Mouse (Mus musculus): ENCODE data around the gene Spon1.

The Spon1 gene

DNA sequence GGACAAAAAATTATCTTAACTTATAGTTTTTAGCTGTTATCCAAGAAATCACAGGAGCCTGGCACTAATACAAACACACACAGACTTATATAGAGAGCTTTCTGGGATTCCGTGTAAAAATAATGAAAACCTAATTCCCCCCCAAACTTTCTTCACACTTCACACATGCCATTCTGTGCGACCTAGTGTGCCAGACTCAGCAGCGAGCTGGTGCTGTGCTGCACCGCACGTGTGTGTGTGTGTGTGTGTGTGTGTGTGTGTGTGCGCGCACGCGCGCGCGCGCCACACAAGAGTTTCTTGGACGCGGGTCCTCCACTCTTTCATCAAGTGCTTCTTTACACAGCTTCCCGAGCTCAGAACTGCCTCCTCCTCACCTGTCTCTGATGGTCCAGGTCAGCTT lies 292.4 kb downstream of the Spon1 start:
- no peak for DNase-seq (ENCODE audit: low read depth, low spot score)

DNA sequence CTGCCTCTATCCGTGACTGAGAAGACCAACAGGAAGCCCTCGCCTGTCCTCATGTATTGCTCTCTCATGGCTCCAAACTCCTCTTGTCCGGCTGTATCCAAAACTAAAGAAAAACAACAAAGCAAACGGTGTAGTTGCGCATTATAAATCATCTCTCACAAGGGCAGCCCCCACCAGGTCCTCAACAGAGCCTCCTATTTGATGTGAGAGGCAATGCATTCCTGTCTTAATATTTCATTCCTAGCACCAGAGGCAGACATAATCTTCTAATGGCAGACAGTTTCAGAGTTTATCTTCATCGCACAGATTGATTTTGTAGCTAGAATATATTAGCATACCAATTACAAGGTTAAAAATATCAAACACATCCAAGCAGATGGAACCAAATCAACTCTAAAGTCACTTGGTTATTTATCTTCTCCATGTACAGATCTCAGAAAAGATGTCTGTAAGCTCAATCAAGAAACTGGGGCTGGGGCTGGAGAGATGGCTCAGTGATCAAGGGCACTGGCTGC lies 293.2 kb downstream of the Spon1 start:
- DNase-seq (ENCODE audit: low read depth, low spot score) = no peak

DNA sequence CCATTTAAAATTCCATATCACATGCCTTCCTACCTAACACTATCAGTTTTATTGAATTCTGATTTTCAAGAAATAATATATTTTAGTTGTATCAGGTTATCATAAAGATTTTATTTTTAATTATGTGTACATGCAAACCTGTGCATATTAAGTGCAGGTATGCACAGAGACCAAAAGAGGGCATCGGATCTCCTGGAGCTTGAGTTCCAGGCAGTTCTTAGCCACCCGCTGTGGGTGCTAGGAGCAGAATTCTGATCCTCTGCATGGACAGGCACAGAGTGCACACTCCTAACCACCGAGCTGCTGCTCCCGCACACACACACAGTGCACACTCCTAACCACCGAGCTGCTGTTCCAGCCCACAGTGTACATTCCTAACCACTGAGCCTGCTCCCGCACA lies 294.6 kb downstream of the Spon1 start:
- DNase-seq (ENCODE audit: low read depth, low spot score) = no peak

DNA sequence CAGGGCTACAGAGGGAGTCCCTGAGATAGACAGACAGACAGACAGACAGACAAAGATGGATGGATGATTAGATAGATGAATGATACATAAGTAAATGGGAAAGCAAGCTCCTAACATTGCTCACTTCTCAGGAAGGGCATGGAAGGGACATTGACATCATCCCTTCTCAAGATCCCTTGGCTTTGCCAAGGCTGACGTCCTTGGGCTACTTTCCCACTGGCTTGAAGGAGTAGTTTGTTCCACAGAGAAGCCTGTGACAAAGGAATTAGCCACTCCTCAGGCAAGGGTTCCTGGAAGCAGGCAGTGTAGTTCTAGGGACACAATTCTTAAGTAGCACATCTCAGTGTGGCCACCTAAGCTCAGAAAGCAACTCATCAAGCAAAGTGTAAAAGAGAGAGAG lies 296.7 kb downstream of the Spon1 start:
- DNase-seq (ENCODE audit: low read depth, low spot score) = no peak

DNA sequence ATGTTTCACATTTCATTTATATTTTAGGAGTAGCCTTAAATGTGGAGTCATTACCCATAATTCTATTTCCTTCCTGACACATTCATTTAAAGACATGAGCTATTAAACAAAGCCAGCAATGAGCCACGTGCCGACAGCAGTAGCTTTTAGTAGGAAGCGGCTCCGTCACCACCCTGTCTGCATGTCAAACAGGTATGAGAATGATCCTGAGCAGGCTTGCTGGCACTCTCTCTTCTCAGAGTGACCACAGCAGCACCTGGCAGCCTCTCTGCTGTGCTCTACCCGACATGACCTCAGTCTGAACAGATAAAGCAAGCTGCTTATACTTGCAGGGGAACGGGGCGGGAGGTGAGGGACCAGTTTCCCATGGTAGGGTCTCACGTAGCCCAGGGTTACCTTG lies 297.7 kb downstream of the Spon1 start:
- no peak for DNase-seq (ENCODE audit: low read depth, low spot score)

DNA sequence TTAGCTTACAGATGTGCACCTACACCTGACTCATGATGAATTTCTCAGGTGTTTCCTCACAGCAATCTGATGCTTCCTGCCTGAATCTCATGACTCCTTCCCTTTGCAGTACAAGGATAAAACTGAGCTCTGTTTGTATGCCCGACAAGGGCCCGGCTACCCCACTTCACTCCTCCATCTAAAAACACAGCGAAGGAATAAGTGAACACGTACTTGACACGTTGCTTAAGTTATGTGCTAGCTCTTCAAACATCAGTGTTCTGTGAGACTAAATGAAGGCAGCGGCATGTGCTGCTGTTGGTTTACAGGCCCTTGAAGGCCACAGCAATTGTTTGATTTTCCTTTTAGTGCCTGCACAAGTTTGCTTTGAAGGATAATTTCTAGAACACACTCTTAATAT lies 298.2 kb downstream of the Spon1 start:
- no peak for DNase-seq (ENCODE audit: low read depth, low spot score)

GRCm38 (mm10) chr7:114065407-114066185 lies 299.8 kb downstream of the Spon1 start:
- DNase-seq (ENCODE audit: low read depth, low spot score) = no peak

DNA sequence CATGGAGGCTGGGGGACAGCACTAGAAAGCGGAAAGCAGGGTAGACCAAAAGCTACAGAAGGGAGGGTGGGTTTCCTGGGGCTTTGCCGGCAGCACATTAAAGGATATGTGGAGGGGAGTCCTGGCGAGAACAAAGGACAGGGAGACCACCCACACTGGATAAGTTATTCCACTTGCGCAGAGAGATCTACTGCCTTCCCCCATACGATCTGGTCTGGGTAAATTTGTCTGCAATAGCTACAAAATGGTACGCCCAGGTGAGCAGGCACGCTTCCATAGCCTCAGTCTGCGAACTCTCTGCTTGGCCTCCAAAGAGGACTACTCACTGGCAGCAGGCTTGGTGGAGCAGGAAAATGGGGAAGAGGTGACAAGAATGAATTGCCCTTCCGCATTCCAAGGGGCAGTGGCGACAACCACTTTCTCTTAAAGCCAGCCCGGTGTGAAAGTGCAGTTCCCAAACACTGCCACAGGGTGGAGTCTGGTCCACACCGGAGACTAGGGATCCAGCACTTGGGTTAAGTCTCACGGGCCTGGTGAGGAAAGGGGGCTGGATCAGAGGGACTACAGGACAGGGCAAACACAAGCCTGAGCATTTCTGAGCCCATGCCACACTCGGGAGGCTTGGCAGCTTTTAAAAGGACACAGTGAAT lies 300.9 kb downstream of the Spon1 start:
- peak; percentile 71 for DNase-seq (ENCODE audit: low read depth, low spot score)

DNA sequence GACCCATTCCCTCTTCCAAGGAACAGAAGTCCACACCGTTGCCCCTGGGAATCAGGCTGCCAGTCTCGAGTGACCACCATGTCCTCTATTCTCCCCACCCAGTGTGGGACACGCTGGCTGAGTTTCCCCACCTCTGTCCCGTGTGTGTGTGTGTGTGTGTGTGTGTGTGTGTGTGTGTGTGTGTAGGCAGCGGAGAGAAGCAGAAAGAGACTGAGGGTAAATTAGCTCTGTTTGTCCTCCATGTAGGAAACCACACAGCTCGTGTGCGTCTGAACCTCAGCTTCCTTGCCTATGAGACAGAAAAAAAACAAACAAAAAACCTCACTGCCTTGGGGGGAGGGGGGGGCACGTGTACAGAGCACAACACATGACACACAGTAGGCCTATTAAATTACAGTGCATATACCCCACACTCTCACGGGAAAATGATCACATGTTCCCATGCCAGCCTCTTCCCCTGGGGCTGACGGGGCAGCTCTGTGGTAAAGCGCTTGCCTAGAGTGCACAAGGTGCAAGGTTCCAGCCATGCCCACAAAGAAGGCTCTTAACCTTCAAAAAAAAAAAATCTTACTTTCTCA lies 303.2 kb downstream of the Spon1 start:
- DNase-seq (ENCODE audit: low read depth, low spot score) = no peak

GRCm38 (mm10) chr7:114069726-114070457 lies 304.1 kb downstream of the Spon1 start:
- no peak for DNase-seq (ENCODE audit: low read depth, low spot score)

GRCm38 (mm10) chr7:114070458-114070840 lies 304.7 kb downstream of the Spon1 start:
- DNase-seq (ENCODE audit: low read depth, low spot score) = no peak

DNA sequence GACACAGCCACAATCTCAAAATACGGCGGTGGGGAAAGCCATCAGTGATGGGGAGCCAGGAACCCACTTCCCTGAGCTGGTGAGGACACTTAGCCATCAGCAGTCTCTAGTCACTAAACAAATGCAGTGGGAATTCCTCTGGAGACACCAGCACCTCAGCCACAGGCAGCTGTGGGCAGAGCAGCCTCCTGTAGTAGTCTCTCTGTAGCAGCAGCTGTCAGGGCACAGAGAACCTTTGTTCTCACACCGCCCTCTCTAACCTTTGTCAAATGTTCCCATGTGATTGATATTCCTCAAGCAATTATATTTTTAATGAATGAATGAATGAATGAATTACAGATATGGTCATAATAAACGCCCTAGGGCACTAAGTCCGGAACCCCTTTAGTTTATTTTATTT lies 305.6 kb downstream of the Spon1 start:
- DNase-seq (ENCODE audit: low read depth, low spot score) = no peak

GRCm38 (mm10) chr7:114071851-114072616 lies 306.2 kb downstream of the Spon1 start:
- no peak for DNase-seq (ENCODE audit: low read depth, low spot score)

- no peak for DNase-seq (ENCODE audit: low read depth, low spot score)
Observed at GRCm38 (mm10) chr7:114074133-114074532, 308.3 kb downstream of the Spon1 start.

GRCm38 (mm10) chr7:114074595-114074994 lies 308.8 kb downstream of the Spon1 start:
- no peak for DNase-seq (ENCODE audit: low read depth, low spot score)

DNA sequence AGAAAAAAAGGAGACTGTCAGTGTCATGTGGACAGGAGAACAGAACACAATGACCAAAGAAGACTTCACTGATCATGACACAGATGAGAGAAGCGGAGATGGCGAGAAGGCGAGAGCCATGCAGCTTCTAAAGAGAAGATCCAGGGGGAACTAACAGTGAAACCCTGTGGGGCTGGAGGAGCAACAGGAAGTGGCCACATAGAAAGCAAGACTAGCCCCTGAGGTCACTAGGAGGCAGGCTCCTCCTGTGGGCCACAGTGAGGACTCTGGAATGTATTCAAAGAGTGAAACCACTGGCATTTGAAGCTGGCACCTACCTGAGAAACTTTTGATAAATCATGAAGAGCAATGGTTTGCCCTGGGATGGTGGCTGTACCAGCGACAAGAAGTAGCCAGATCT lies 313.5 kb downstream of the Spon1 start:
- DNase-seq (ENCODE audit: low read depth, low spot score) = no peak

DNA sequence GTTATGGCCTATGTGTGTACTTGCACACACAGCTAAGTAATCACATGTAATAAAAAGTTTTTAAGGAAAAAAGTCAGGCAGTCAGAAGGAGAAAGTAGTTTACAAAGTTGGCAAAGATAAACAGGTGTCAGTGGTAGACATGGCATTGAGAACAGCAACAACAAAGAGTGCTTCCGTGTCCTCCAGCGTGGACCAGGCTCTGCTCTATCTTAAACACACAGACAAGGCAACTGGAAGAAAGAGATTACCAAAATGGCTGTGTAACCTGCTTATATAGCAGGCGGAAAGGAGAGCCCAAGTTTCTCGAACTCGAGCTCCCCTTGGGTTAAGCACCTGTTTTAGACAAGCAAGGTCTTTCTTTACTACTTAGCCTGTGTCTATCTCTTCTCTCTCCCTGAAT lies 314.5 kb downstream of the Spon1 start:
- DNase-seq (ENCODE audit: low read depth, low spot score) = no peak

DNA sequence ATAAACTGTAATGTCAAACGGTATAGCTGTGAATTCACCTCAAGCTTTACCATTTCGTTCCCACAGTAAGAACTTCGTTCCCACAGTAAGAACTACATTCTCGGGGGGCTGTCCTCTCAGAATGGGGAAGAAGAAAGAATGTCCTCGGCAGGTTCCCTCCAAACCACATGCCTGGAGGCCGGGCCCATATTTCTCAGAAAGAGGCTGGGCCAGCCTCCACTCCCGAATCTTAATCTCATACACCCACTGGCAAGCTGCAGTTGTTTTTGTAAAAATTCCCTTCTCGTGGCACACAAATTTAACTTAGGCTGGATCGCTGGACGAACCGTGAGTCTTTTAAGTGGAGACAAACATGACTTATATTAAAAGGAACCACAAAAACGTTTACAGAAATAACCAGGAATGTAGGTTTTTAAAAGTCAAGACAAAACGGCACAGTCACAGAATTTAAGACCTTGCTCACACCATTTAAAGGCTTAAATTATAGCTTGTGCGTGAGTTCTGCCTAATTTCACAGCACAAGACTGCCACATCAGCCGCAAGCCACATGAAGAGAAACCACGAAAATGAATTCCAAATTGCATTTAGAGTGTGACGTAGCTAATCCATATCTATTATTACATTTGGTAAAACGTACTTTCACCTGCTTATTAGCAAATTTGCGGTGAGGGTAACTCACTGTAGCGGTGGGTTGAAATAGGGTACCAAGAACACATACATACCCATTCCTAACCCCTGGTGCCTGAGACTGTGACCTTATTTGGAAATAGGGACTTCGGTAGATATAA lies 316.0 kb downstream of the Spon1 start:
- no peak for DNase-seq (ENCODE audit: low read depth, low spot score)

GRCm38 (mm10) chr7:114083088-114083487 lies 317.3 kb downstream of the Spon1 start:
- no peak for DNase-seq (ENCODE audit: low read depth, low spot score)

DNA sequence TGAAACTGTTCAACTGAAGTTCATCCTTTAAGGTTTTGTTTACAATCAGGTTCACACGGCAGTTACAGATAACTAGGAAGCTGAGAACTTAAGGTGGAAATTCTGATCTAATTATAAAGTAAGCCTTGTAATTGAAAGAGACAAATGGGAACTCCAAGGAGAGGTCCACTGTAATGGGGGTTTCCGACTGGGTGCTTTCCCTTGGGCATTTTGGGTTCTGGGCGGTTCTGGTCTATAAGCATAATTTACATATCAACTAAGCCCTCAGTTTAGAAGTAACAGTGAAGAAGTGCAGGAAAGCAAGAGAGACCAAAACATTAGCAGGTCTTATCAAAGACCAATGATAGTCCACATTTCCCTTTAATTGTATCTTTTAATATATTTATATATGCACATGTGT lies 318.0 kb downstream of the Spon1 start:
- no peak for DNase-seq (ENCODE audit: low read depth, low spot score)
